Mouse (Mus musculus) left cerebral cortex, postnatal 25 days (tissue): ENCODE data around the gene Gm10985. TPM values are rescaled to one million over a fixed set of nuclear protein-coding genes. Genes with fewer than 3 reads are reported as not detected.

Source experiments
- total RNA-seq, 2 experiments: library from RNA; stranded (reverse); gene quantifications; 2 replicates each; pipeline ENCODE4 v1.2.3; 2021

Gene Gm10985
- total RNA-seq, 2 experiments from 2014 or later = not detected

Other genes with a start within 250 kb of the Gm10985 start
- gene Frem2, start 187.7 kb upstream of the Gm10985 start, total RNA-seq = 1 to 10 TPM; 1.4 to 1.5 TPM
- 10 to 100 TPM; 71.7 to 75.0 TPM for gene Ufm1, start 18.7 kb downstream of the Gm10985 start, total RNA-seq